In the genomic region with DNA sequence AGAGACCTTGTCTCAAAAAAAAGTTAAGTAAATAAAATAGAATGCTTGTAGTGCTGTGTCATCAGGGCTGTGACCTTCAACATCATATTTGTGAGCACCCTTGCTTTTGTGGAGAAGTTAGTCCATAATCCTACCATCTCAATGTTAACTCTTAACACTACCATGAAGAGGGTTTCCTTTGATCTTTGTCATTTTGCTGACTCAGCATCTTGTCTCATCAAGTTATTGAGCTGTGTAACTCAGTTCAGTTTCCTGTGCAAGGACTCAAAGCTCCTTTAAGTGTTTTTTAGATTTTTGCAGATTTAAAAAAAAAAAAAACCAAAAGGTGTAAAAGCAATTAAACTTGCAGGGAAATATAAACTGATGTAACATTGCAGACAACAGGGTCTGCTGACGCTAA, we compare ENCODE assay signal across 25 mouse cellular contexts. TPM values are rescaled to one million over a fixed set of nuclear protein-coding genes. Genes with fewer than 3 reads are reported as not detected.
"Had no signal": no experiment of that assay in that cellular context is flagged by ENCODE, and none has a peak within 500 bp of the region (broad histone marks: within the 10 kb centered on the region; RNA-seq: fewer than 3 reads in every experiment).

No protein-coding gene starts in this region.

- H3K27ac ChIP-seq: embryonic facial prominence, embryonic 10.5 days; embryonic facial prominence, embryonic 12.5 days; embryonic facial prominence, embryonic 13.5 days; embryonic facial prominence, embryonic 15.5 days; forebrain, embryonic 10.5 days; forebrain, embryonic 12.5 days; forebrain, embryonic 13.5 days; forebrain, embryonic 15.5 days; gastrocnemius, adult 2 months; heart, adult 2 months; heart, embryonic 10.5 days had no signal

- H3K27me3 ChIP-seq: embryonic facial prominence, embryonic 12.5 days; embryonic facial prominence, embryonic 13.5 days; embryonic facial prominence, embryonic 15.5 days; forebrain, embryonic 12.5 days; forebrain, embryonic 13.5 days; forebrain, embryonic 15.5 days had no signal

- H3K4me3 ChIP-seq: embryonic facial prominence, embryonic 10.5 days; embryonic facial prominence, embryonic 12.5 days; embryonic facial prominence, embryonic 13.5 days; embryonic facial prominence, embryonic 15.5 days; erythroblast, embryonic 14.5 days; forebrain, embryonic 10.5 days; forebrain, embryonic 12.5 days; forebrain, embryonic 13.5 days; forebrain, embryonic 15.5 days; gastrocnemius, adult 2 months; heart, adult 2 months; heart, embryonic 10.5 days had no signal

- H3K4me2 ChIP-seq: embryonic facial prominence, embryonic 12.5 days; embryonic facial prominence, embryonic 13.5 days; embryonic facial prominence, embryonic 15.5 days; forebrain, embryonic 12.5 days; forebrain, embryonic 13.5 days; forebrain, embryonic 15.5 days had no signal

- H3K9me3 ChIP-seq: embryonic facial prominence, embryonic 10.5 days; embryonic facial prominence, embryonic 12.5 days; embryonic facial prominence, embryonic 13.5 days; embryonic facial prominence, embryonic 15.5 days; forebrain, embryonic 10.5 days; forebrain, embryonic 12.5 days; forebrain, embryonic 13.5 days; forebrain, embryonic 15.5 days; heart, embryonic 10.5 days had no signal

- DNase-seq: cerebellum, postnatal 10 days; cerebellum, postnatal 14 days; cerebellum, postnatal 25 days; cerebellum, postnatal 36 days; embryo, embryonic 11 days; forebrain, postnatal 0 days; gastrocnemius, adult 2 months; gastrocnemius, postnatal 10 days; gastrocnemius, postnatal 14 days; gastrocnemius, postnatal 25 days; gastrocnemius, postnatal 36 days; heart, adult 18-20 months; heart, adult 2 months had no signal

- H3K4me1 ChIP-seq: embryonic facial prominence, embryonic 10.5 days; embryonic facial prominence, embryonic 12.5 days; embryonic facial prominence, embryonic 13.5 days; embryonic facial prominence, embryonic 15.5 days; forebrain, embryonic 10.5 days; forebrain, embryonic 12.5 days; forebrain, embryonic 13.5 days; forebrain, embryonic 15.5 days; heart, embryonic 10.5 days had no signal

- H3K9ac ChIP-seq: embryonic facial prominence, embryonic 12.5 days; embryonic facial prominence, embryonic 13.5 days; embryonic facial prominence, embryonic 15.5 days; forebrain, embryonic 12.5 days; forebrain, embryonic 13.5 days; forebrain, embryonic 15.5 days; forebrain, postnatal 0 days had no signal

RNA-seq across cellular contexts. Expression of a gene that starts 32.9 kb away (rescaled TPM):
- total RNA-seq: gastrocnemius, adult 18-20 months; gastrocnemius, adult 2 months; gastrocnemius, adult 8-10 months; heart, adult 2 months had no signal
